Mouse (Mus musculus) 3134 (cell line): ENCODE measurements around the gene 1700001F09Rik.
"Not testable (repeated sequence)": the region's sequence is repeated elsewhere in the genome, so short reads cannot be mapped to it uniquely, and the experiment has no call there.

ENCODE experiments used
- DNase-seq: peaks from one replicate; pipeline ENCODE4 v3.0.0-alpha.2; 2011; ENCODE audit warnings: low spot score; ENCODE audit not compliant: insufficient read length; ENCODE audit errors: extremely low read depth

The 1700001F09Rik gene

DNA sequence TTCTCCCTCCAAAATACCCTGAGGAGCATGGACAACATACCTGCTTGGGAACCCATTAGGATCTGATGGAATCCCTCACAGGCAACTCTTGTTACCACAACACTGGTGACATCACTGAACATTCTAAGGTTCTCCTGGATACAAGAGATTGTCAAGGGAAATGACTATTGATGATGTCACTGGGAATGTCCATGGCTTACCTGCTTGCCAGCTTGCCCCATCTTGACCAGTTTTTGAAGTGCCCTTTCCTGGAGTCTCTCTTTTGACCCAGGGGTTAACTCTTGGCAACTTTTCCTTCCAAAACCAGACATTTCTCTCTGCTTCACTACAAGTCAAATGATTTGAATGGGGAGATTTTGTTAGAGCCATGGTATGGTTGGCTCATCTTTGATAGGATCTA, at the start of gene 1700001F09Rik:
Gene 1700001F09Rik (minus strand): TSS at position 101 of the 400 bp plus-strand sequence.
- DNase-seq: not testable (repeated sequence)

DNA sequence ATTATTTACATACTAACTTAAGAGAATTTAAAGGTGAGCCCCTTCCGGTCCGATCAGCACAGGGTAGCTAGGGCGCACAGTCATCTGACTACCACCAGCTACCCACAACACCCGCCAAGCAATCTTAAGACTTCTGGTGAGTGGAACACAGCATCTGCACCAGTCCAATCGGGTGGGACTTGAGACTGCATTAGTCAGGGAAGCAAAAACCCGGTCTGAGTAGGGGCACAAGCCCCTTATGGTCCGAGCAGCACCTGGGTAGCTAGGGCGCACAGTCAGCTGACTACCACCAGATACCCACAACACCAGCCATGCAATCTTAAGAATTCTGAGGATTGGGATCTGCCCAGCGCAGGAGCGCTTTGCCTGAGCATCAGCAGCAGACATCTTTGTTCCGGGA, 14.1 kb upstream of the 1700001F09Rik start:
- DNase-seq: not testable (repeated sequence)

DNA sequence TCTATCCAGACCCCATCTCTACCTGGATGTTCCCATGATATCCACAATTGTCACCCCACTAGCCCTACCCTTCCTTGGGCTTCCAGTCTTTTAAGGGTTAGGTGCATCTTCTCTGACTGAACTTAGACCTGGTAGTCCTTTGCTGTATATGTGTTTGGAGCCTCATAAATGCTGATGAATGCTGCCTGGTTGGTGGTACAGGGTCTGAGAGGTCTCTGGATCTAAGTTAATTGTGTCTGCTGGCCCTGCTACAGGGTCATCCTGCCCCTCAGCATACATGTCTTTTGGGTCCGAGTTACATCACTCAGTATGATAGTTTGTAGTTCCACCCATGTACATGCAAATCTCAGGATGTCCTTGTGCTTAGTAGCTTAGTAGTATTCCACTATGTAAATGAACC, 11.6 kb upstream of the 1700001F09Rik start:
- not testable (repeated sequence) for DNase-seq

DNA sequence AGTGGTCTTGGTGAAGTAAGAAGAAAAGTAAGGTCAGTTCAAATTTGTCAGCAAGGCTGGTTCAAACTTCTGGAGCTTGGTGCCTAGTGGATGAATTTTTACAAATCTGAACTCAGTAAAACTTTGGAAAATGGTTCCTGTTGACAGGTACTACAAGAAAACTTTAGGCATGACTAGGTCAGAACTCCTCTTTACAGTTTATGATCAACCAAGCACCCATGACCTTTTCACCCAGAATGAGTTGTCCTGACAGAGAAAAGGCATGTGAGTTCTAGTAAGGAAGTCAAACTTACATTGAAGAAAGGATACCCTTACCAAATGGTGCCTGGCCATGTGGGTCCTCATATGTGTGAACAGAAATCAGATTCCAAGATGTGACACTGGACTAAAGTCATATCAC, 9.9 kb upstream of the 1700001F09Rik start:
- DNase-seq: not testable (repeated sequence)

DNA sequence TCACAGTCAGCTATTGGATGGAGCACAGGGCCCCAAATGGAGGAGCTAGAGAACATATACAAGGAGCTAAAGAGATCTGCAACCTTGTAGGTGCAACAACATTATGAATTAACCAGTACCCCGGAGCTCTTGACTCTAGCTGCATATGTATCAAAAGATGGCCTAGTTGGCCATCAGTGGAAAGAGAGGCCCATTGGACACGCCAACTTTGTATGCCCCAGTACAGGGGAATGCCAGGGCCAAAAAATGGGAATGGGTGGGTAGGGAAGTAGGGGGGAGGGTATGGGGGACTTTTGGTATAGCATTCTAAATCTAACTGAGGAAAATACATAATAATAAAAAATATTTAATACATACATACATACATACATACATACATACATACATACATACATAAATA, 5.3 kb upstream of the 1700001F09Rik start:
- not testable (repeated sequence) for DNase-seq

DNA sequence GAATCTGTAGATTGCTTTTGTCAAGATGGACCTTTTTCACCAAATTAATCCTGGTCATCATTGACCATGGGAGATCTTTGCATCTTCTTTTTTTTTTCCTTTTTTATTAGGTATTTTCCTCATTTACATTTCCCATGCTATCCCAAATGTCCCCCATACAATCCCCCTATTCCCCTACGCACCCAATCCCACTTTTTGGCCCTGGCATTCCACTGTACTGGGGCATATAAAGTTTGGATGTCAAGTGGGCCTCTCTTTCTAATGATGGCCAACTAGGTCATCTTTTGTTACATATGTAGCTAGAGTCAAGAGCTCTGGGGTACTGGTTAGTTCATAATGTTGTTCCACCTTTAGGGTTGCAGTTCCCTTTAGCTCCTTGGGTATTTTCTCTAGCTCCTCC, 10.0 kb downstream of the 1700001F09Rik start:
- not testable (repeated sequence) for DNase-seq

DNA sequence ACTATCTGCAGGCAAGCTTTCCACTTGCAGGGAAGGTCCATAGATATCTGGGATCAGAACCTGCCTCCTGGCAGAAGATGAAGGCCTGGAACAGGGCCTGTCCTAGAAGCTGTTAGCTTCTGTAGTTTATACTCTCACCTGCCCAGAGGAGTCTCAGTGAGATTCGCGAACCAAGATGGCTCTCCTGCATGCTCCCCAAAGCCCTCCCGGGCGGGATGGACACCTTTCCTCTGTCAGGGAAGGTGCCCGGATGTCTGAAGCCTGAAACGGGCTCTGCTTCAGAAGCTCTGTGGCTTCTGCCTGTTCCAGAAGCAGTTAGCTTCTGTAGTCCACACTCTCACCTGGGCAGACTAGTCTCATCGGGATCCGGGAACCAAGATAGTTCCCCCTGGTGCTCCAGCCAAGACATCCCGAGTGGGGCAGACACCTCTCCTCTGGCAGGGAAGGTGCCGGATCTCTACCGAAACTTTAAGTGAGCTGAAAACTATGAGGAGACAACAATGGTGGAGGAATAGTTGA, 16.2 kb downstream of the 1700001F09Rik start:
- not testable (repeated sequence) for DNase-seq

DNA sequence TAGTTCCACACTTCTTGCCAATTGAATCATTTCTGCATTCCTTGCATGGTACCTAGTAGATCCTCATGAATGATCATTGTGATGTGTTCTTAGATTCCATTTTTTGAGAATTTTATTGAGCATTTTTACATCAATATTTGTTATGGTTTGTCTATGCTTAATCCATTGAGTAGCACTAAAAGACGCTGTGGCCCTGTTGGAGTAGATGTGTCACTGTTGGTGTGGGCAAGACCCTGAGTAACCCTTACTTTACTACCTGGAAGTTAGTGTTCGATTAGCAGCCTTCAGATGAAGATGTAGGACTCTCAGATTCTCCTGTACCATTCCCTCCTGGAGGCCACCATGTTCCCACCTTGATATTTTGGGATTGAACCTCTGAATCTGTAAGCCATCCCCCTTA, 19.0 kb downstream of the 1700001F09Rik start:
- DNase-seq: not testable (repeated sequence)

DNA sequence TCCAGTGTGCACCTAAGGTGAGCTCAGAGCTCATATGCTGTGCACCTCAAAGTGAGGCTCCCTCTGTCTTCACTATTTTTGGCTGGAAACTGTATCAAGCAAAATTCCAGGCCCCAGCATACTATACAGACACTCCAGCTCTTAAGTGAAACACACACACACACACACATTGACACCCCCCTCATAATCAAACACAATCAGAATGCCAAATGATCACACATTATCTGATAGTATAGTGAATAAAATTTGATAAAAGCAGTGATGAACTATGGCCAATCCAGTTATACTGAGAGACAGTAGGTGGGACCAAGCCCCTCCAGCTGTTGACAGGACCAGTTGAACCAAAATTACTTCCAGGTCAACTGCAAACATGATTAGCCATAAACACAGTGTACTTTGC, 28.1 kb downstream of the 1700001F09Rik start:
- not testable (repeated sequence) for DNase-seq

DNA sequence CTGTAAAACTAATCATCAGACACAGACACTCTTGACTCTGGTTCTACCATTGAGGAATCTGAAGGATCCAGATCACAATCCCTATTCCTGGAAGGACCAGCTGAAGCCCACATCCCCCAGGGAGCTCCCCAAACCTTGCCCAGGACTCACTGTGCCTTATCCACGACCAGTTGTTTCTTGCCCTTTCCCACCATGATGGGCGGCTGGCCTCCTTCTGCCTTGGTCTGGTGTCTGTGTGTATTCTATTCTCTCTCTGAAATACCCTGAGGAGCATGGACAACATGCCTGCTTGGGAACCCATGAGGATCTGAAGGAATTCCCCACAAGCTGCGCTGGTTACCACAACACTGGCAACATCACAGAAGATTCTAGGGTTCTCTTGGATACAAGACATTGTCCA, 54.1 kb downstream of the 1700001F09Rik start, which contains the start of gene Gm8127:
Gene Gm8127 (minus strand): TSS at position 330 of the 400 bp plus-strand sequence.
- DNase-seq: not testable (repeated sequence)
